Mouse (Mus musculus) CD4-positive helper T cell, adult 2 months (primary cell): ENCODE measurements around the gene Angptl2.

ENCODE experiments used
- DNase-seq: peaks from one replicate; pipeline ENCODE4 v3.0.0-alpha.2; 2012; ENCODE audit warnings: low read depth, missing footprints, low spot score

Angptl2 gene

DNA sequence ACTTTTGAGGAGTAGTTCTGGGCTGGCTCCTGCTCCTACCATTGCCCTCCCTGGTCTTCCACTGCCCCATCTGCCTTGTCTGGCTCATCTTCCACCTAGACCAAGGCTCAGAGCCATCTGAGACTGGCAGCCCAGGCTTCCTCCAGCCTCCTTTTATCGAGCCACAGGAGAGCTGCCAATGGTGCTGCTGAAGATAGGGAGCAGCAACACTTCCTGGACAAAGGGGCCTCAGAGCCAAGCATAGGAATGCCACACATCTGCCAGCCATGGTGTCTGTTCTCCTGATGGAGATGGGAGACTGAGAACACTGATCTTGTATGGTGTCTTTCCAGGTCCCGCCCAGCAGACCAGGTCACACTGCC is 53.2 kb downstream of the Angptl2 start:
- no peak for DNase-seq

DNA sequence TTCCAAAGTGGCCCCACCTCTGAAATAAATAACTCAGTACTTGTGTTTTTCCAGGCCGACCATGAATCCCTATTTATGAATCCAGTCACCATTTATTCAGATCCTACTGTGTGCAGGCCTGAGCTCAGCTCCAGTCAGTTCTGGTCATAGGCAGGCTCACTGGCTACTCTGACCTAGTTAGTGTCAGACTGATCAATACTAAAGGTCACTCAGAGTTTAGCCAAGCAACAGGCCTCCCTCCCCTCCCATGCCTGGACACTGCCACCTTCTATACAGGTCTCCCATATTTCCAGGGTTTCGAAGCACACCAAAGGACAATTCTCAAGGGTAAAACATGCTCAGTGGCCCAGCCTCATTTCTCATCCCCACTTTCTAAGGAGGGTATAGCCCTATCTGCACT is 54.7 kb downstream of the Angptl2 start:
- no peak for DNase-seq

DNA sequence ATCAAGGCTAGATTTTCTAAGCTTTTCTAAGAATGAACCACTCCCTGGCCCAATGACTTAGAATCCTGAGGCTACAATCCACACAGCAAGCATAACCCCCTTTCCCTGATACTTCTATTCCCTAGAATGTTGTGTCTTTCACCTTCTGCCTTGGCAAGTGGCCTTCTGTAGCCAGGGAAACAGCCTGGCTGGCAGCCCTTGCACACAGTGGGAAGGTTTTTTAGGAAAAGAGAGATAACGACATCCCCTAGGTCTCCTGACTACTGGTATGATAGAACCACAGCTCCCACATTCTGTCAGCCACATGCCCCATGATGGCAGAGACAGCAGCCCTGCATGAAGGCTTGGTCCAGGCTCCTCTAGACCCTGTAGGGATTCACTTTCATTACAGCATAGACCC is 55.6 kb downstream of the Angptl2 start:
- no peak for DNase-seq

DNA sequence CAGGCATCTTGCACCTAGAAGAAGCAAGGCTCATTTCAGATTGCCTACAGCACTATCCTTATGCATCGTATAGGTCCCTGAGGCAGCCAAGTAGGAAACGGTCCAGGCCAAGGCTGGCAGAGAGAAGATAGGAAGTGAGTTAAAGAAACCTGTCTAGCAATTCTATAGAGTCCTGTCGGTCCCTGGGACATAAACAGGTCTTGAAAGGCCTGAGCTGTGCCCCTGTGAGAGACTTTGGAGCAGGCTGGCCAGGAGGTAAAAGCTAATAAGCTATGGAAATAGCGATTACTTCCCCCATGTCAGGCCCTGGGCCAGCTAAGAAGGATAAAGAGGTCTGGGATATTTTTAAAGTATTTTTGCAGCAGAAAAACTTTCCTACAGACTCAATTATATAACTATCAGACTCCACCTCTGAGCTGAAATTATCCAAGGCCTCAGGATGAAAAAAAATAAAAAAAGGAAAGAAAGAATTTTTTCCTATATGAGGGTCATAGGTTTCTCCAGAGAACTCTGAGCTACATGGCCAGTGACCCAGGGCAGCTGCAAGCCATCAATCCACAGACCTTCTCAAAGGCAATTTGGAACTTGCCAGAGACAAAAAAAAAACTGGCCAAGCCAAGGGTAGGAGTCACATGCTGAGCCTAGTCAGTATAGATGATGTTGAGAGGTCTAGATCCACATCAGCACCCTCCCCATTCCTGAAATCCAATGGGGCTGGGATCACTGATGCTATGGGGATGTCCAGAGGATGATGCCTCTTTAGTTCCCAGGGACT is 57.0 kb downstream of the Angptl2 start:
- DNase-seq, result no peak

DNA sequence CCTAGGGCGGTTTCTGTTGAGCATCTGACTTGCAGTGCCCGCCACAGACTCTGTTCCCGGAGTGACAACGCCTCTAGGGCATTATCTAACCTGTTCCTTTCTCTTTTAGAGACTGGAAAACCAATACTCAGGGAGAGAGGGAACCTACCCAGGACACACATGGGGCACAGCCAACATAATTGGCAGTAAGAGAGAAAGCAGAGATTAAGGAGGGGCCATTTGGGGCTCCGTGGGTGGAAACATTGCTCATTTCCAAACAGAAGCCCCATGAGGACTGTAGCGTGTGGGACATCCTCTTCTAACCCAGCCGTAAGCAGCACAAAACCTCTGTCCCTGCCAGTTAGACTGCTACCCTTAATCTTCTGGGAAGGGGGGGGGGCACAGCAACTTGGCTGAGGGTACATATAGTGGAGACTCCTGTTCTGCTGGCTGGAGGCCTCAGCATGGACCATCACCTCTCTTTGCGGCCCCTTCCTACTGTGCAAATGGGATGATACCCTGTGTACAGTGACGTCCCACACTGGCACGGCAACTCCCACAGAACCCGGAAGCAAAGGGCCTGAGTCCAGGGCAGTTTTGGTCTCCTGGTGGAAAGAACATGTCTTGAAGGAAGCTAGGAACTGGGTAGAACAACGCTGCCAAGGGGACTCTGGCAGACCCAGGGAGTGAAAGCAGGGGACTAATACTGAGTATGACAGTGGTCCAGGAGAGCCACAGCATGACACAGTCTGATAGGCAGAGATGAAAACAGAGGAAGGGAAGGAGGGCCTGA is 59.0 kb downstream of the Angptl2 start:
- no peak for DNase-seq

DNA sequence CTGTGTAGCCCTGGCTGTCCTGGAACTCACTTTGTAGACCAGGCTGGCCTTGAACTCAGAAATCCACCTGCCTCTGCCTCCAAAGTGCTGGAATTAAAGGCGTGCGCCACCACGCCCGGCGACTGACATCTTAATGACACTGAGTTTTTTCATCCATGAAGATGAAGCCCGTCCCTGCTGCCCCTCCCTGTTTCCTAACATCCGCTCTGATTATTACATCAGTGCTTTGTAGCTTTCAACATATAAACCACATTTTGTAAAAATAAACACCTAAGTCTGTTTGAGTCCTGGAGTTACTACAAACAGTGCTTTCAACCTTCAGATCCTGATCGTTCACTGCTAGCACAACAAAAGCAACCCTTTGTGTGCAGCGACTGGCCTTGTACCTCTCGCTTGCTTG is 63.9 kb downstream of the Angptl2 start:
- no peak for DNase-seq

DNA sequence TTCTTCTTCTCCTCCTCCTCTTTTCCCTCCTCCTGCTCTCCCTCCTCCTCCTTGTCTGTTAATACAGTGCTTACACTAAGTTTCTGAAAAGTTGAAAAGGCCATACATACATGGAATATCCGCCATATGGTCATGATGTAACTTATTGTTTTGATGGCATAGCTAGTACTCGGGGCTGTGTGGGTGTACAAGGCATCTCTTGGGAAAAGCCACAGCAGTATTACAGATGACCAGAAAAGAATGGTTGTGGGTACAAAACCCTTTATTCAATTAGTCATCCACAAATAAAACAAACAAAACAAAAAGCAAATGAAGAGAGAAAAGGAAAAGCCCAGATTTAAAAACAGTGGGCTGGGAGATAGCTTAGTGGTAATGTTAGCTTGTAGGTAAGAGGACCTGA is 64.7 kb downstream of the Angptl2 start:
- no peak for DNase-seq

DNA sequence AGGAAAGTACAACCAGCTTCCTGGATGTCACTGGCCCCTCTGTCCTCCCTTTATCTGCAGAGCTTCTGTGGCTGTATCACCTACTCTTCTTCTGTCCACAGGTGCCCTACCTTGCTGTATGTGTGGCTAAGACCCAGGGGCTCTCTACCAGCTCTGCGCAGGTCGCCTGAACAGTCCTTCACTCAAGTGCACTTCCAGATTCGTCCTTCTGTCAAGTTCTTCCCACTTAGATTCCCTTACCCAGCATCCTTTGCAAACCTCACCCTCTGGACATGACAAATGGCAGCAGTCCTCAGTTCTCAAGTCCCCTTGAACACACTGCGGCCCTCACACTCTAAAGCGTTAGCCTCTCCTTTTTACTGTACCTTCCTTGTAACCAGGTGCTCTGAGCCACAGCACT is 65.9 kb downstream of the Angptl2 start:
- DNase-seq, result no peak

DNA sequence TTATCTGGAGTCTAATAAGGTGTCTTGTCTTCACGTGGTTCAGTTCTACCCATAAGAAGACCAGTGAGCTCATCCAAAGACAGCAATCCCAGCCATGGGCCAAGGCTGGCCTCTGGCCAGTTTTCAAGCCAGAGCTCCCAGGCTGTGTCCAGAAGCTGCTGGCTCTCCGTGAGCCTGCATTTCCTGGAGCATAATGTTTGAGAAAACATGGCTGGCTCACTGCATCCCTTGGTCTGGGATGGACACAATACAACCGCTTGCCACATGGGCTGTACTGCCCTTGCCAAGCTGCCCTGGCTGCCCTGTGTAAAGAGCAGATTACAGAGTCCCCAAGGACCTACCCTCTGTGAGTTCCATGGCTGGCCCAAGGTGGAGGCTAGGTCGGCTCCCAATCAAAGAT is 67.0 kb downstream of the Angptl2 start:
- no peak for DNase-seq

DNA sequence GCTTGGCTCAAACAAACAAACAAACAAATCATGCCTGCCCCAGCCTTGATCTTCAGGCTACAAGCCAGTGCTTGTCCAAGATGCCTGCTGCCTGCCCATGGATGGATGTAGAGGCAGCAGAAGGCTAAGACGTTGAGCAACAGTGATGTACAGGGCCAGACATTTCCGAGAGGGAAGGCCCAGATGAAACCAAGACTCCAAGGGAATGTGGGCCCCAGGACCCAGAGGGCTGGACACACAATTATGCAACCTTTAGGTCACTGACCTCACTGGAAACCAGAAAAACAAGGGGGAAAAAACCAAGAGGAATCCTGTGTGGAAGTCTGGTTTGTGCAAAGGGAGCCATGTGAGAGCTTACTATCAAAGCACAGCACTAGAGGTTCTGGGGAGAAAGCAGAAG is 67.8 kb downstream of the Angptl2 start:
- DNase-seq, result no peak

DNA sequence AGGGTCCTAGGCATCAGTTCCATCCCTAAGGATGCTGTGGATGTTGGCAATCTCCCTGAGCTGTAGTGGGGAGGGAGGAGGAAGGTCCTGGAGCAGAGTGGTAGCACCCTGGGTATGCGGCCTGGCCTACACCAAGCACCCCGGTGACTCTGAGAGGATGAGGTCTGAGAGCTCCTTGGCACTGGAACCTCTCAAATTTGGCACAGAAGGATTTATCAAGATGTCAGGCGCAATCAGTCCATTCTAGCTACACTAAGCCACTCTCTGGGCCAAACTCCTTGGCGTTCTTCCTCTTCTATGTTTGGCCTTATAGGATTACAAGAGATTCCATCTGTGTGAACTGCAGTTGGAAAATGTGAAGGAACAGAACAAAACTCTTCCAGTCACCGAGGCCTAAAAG is 73.0 kb downstream of the Angptl2 start:
- DNase-seq, result no peak

DNA sequence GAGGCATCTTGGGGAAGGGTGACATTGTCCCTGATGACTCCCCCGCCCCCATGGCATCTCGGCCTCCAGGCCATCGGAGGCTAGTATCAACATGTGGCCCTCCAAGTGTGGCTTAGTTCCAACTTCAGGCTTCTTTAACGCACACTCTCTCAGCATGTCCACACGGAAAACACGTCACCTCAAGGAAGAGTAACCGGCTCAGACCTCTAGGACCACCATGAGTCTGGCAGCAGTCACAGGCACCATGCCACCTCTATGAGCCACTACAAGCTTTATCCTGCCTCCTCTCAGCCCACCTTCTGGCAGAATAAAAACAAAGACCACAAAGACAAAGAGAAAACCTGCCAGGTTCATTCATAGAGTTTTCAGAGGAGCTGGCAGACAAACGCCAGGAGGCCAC is 74.6 kb downstream of the Angptl2 start:
- no peak for DNase-seq

DNA sequence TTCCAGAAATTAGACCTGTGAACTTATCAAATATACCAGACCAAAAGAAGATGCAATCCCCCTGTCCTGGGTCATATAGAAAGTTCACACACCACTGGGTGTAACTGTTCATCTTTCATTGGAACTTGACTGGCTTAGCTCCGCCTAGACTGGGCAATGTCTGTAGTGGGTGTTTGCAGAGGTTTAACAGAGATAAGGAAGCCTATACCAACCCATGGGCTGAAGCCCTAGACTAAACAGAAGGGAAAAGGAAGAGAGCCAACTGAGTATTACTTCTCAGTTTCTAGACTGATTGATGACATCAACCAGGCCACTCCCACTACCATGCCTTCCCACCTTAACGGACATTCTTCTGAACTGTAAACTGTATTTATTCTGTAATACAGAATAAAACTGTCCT is 76.2 kb downstream of the Angptl2 start:
- no peak for DNase-seq

DNA sequence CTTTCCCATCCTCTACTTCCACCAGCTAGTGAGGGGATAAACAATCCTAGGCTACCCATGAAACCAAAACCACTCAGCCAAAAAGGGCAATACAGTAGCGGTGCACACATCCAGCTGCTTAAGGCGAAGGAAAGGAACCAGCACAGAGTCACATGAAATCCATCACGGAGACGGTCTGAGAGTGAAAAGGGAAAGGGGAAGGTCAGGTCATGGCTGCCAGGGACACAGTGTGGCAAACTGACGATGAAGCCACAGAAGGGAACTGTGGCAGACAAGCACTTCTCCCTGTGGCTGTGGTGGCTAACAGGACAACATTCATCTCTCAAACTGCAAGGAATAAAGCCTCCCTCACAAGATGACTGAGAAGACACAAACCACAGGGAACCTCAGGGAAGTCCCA is 79.2 kb downstream of the Angptl2 start:
- DNase-seq, result no peak
